Mouse (Mus musculus) hindbrain, embryonic 10.5 days (tissue): ENCODE data around the gene Cyp8b1. TPM values are rescaled to one million over a fixed set of nuclear protein-coding genes. Genes with fewer than 3 reads are reported as not detected.

Source experiments
- DNase-seq: peaks from one replicate; pipeline ENCODE4 v3.0.0-alpha.2; 2017; ENCODE audit warnings: low spot score
- H3K27ac ChIP-seq: fragments of 300-500 bp; sonication (generic); 2 replicates; pipeline ENCODE4 v1.5.1; 2016; ENCODE audit warnings: mild to moderate bottlenecking, moderate library complexity
- H3K27me3 ChIP-seq: fragments of 300-500 bp; sonication (generic); 2 replicates; pipeline ENCODE4 v1.6.1; 2016; ENCODE audit warnings: mild to moderate bottlenecking; ENCODE audit not compliant: poor library complexity, insufficient read depth, severe bottlenecking
- H3K36me3 ChIP-seq: fragments of 300-500 bp; sonication (generic); 2 replicates; pipeline ENCODE4 v1.6.1; 2016; ENCODE audit warnings: mild to moderate bottlenecking, moderate library complexity
- H3K4me1 ChIP-seq: fragments of 300-500 bp; sonication (generic); replicated peaks from 2 replicates; pipeline ENCODE4 v1.6.1; 2016; ENCODE audit warnings: mild to moderate bottlenecking
- H3K4me3 ChIP-seq: fragments of 300-500 bp; sonication (generic); 2 replicates; pipeline ENCODE4 v1.5.1; 2016; ENCODE audit warnings: mild to moderate bottlenecking, moderate library complexity
- H3K9me3 ChIP-seq: fragments of 300-500 bp; sonication (generic); 2 replicates; pipeline ENCODE4 v1.6.1; 2016; ENCODE audit warnings: mild to moderate bottlenecking, moderate library complexity
- WGBS: fragments of 180-500 bp; shearing (Covaris S2); methylation state at CpG from one replicate; pipeline ENCODE4 v1.1.7; 2016; 5-methylcytosine and 5-hydroxymethylcytosine counted together
- polyA plus RNA-seq: library from polyadenylated mRNA; unstranded; fragments of >200 nt; fragmentation: Nextera tagmentation; extraction: Ambion mirVana; gene quantifications from 2 replicates; pipeline ENCODE4 v1.2.1, GENCODE M21; 2016

Cyp8b1 gene
- polyA plus RNA-seq, 1 experiment from 2014 or later: not detected

DNA sequence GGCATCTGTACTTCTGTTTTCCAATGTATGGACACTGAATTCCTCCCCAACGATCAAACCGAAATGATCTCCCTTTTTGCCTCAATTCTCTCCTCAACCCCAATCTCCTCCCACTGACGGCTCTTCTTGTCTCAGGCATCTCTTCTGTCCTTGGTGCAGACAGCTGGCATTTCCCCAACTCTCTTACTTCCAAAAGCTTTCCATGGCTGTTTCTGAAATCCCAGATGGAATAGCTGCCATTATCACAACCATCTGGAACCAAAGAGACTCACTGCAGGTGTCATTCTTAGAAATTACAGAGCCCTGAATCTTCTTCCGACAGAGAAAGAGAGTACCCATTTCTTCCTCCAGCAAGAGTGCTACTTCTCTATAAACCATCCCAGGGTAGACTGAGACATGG, 18.8 kb upstream of the Cyp8b1 start:
- DNase-seq: no peak
- Histone ChIP-seq H3K27me3 (no peaks in the 10 kb centered on the region), H3K36me3 (peaks cover 2% of the 10 kb centered on the region; the same call in 1 of the 2 replicates), H3K9me3 (no peaks in the 10 kb centered on the region), H3K4me1 (peaks cover 10% of the 10 kb centered on the region), H3K4me3 (no peak overlapping the region), H3K27ac (no peak overlapping the region)
- 86% methylated on average over 4 of the region's 4 CpGs for WGBS

DNA sequence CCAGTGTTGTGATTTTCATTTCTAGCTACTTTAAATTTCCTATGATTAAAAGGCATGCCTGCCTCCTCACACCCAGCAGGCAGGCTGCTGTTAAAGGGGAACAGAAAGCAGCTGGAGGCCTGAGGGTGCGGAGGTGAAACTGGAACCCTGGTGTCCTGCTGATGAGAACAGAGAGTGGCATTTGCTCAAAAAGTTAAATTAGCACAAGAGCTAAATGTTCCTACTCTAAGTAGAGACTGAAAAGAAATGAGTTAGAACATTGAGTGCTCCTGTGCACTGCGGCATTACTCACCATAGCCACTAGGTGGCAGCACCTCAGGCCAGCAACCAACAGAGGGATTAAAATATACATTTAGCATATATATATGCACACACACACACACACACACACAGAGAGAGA, 12.4 kb upstream of the Cyp8b1 start:
- no peaks in the 10 kb centered on the region for H3K9me3 ChIP-seq
- no peaks in the 10 kb centered on the region for H3K36me3 ChIP-seq
- 19% methylated on average over 2 of the region's 2 CpGs for WGBS
- no peak overlapping the region for H3K27ac ChIP-seq
- 0 out of 2 replicates have a peak, but pooled peaks cover 7% of the 10 kb centered on the region for H3K4me1 ChIP-seq
- no peaks in the 10 kb centered on the region for H3K27me3 ChIP-seq
- no peak overlapping the region for H3K4me3 ChIP-seq
- peak; percentile 49 for DNase-seq

DNA sequence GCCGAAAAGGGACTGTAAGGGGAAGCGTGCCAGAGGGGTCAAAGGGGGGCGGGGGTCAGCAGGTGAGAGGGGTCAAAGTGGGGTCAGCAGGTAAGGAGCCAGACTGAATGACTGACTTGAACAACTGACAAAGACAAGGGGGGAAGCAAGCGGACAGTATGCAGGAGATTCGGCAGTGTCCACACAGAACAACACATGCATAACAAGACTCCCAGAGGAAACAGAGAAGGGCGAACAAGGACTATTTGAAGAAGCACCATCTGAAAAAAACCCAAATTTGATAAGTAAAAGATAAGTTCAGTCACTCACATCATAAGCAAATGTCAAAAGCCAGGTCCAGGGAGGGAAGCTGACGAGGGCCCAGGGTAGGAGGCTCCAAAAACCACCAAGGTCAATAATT, 11.6 kb upstream of the Cyp8b1 start:
- no peak overlapping the region for H3K4me3 ChIP-seq
- DNase-seq: no peak
- H3K27me3 ChIP-seq: no peaks in the 10 kb centered on the region
- H3K9me3 ChIP-seq: no peaks in the 10 kb centered on the region
- H3K4me1 ChIP-seq: 0 out of 2 replicates have a peak, but pooled peaks cover 7% of the 10 kb centered on the region
- H3K27ac ChIP-seq: no peak overlapping the region
- 81% methylated on average over 7 of the region's 7 CpGs for WGBS
- H3K36me3 ChIP-seq: no peaks in the 10 kb centered on the region

GRCm38 (mm10) chr9:121926634-121927405, 10.7 kb upstream of the Cyp8b1 start:
- Histone ChIP-seq H3K27ac (no peak overlapping the region), H3K27me3 (no peaks in the 10 kb centered on the region), H3K4me3 (no peak overlapping the region), H3K9me3 (no peaks in the 10 kb centered on the region), H3K36me3 (no peaks in the 10 kb centered on the region), H3K4me1 (0 out of 2 replicates have a peak, but pooled peaks cover 7% of the 10 kb centered on the region)
- 66% methylated on average over 11 of the region's 11 CpGs for WGBS
- DNase-seq: no peak

GRCm38 (mm10) chr9:121925959-121926358, 9.9 kb upstream of the Cyp8b1 start:
- 0 out of 2 replicates have a peak, but pooled peaks cover 7% of the 10 kb centered on the region for H3K4me1 ChIP-seq
- DNase-seq: no peak
- H3K4me3 ChIP-seq: no peak overlapping the region
- WGBS: 85% methylated on average over 8 of the region's 8 CpGs
- H3K27ac ChIP-seq: no peak overlapping the region
- H3K9me3 ChIP-seq: no peaks in the 10 kb centered on the region
- H3K27me3 ChIP-seq: no peaks in the 10 kb centered on the region
- no peaks in the 10 kb centered on the region for H3K36me3 ChIP-seq

DNA sequence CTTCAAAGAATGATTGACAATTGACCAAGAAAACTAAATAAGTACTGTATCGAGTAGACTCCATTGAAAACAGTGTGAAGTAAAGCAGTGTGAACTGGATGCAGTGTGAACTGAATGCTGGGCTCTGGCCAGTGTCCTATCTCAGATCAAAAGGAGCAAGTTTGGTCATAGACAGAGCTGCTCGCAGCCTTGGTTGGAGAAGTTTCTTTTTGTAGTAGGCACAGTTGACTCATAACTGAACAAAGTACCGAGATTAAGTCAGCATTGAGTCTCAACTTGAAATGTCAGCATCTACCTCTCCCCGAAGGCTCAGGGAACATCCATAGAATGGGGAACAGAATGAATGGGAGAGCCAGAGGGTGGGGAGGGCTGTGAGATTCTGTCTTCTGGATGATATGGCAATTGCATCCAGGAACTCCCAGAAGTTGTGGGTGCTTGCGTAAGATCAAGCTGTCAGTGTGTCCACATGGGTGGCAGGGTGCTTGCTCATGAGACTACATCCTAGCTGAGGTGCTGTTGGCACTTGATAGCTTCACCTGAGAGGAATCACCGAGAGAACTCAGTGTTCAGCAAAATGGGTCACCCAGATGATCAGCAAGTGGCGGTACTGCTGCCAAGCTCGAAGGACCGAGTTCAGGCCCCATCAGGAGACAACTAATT, 8.9 kb upstream of the Cyp8b1 start:
- Histone ChIP-seq H3K27ac (no peak overlapping the region), H3K4me3 (no peak overlapping the region), H3K36me3 (no peaks in the 10 kb centered on the region), H3K9me3 (no peaks in the 10 kb centered on the region), H3K27me3 (no peaks in the 10 kb centered on the region), H3K4me1 (0 out of 2 replicates have a peak, but pooled peaks cover 7% of the 10 kb centered on the region)
- no peak for DNase-seq
- 90% methylated on average over 9 of the region's 9 CpGs for WGBS

DNA sequence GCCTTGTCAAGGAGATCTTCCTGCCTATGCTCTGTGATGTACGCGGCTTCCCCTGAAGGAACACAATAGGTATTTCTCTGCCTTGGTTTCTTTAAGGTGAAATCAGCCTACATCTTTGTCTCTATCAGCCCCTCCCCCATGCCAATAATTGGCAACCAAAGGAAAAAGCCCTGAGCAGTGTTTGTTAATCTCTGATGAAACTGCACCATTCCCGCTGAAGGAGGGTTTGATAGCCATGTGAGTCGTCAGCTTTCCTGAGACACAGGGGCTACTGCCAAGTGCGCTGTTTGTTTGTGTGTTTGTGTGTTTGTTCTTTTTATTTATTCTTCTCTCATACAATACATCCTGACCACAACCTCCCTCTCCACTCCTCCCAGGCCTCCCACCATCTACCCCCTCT, 7.8 kb upstream of the Cyp8b1 start:
- Histone ChIP-seq H3K4me3 (no peak overlapping the region), H3K27ac (no peak overlapping the region), H3K9me3 (no peaks in the 10 kb centered on the region), H3K4me1 (0 out of 2 replicates have a peak, but pooled peaks cover 7% of the 10 kb centered on the region), H3K36me3 (no peaks in the 10 kb centered on the region), H3K27me3 (no peaks in the 10 kb centered on the region)
- WGBS: 87% methylated on average over 5 of the region's 5 CpGs
- DNase-seq: no peak

GRCm38 (mm10) chr9:121923443-121923842, 7.3 kb upstream of the Cyp8b1 start:
- WGBS: 86% methylated on average over 8 of the region's 8 CpGs
- no peaks in the 10 kb centered on the region for H3K36me3 ChIP-seq
- H3K9me3 ChIP-seq: no peaks in the 10 kb centered on the region
- no peak for DNase-seq
- H3K4me3 ChIP-seq: no peak overlapping the region
- H3K4me1 ChIP-seq: 0 out of 2 replicates have a peak, but pooled peaks cover 7% of the 10 kb centered on the region
- no peak overlapping the region for H3K27ac ChIP-seq
- no peaks in the 10 kb centered on the region for H3K27me3 ChIP-seq

- WGBS: 85% methylated on average over 10 of the region's 10 CpGs
- no peak overlapping the region for H3K4me3 ChIP-seq
Observed at GRCm38 (mm10) chr9:121919027-121919501, 3.0 kb upstream of the Cyp8b1 start.

DNA sequence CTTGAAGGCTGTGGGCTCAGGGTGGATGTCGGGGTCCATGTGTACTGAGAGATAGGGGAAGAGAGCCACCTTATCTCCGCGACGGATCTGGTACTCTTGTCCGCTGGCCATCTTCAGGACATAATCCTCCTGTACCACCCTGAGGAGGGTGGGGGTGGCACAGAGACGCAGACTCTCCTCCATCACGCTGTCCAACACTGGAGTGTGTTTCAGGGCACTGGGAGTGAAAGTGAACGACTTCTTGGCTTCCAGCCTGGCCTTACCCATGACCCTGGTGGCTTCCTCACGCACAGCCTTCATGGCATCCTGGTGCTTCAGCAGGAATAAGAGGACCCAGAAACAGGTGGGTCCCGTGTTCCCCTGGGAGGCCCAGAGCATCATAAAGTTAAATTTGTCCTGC, 1.0 kb downstream of the Cyp8b1 start:
- no peak for DNase-seq
- no peak overlapping the region for H3K4me3 ChIP-seq
- 93% methylated on average over 10 of the region's 10 CpGs for WGBS
- no peak overlapping the region for H3K27ac ChIP-seq
- no peaks in the 10 kb centered on the region for H3K27me3 ChIP-seq
- no peaks in the 10 kb centered on the region for H3K36me3 ChIP-seq
- 0 out of 2 replicates have a peak, but pooled peaks cover 3% of the 10 kb centered on the region for H3K4me1 ChIP-seq
- no peaks in the 10 kb centered on the region for H3K9me3 ChIP-seq

More at GRCm38 (mm10) chr9:121919027-121919501, 3.0 kb upstream of the Cyp8b1 start:
- no peaks in the 10 kb centered on the region for H3K36me3 ChIP-seq
- 0 out of 2 replicates have a peak, but pooled peaks cover 3% of the 10 kb centered on the region for H3K4me1 ChIP-seq
- no peaks in the 10 kb centered on the region for H3K9me3 ChIP-seq
- H3K27me3 ChIP-seq: no peaks in the 10 kb centered on the region
- no peak overlapping the region for H3K27ac ChIP-seq
- no peak for DNase-seq

- DNase-seq: no peak
- Histone ChIP-seq H3K27ac (no peak overlapping the region), H3K36me3 (no peaks in the 10 kb centered on the region), H3K27me3 (no peaks in the 10 kb centered on the region), H3K4me3 (no peak overlapping the region), H3K9me3 (no peaks in the 10 kb centered on the region), H3K4me1 (0 out of 2 replicates have a peak, but pooled peaks cover 3% of the 10 kb centered on the region)
- WGBS: 88% methylated on average over 8 of the region's 8 CpGs
Observed at GRCm38 (mm10) chr9:121914226-121914757, 1.8 kb downstream of the Cyp8b1 start.

GRCm38 (mm10) chr9:121912786-121913185, 3.3 kb downstream of the Cyp8b1 start:
- WGBS: 86% methylated on average over 4 of the region's 4 CpGs
- Histone ChIP-seq H3K9me3 (no peaks in the 10 kb centered on the region), H3K4me3 (no peak overlapping the region), H3K36me3 (no peaks in the 10 kb centered on the region), H3K27ac (no peak overlapping the region), H3K4me1 (0 out of 2 replicates have a peak, but pooled peaks cover under 1% of the 10 kb centered on the region), H3K27me3 (no peaks in the 10 kb centered on the region)
- DNase-seq: no peak

GRCm38 (mm10) chr9:121911196-121911595, 4.9 kb downstream of the Cyp8b1 start:
- Histone ChIP-seq H3K27ac (no peak overlapping the region), H3K4me3 (no peak overlapping the region), H3K9me3 (no peaks in the 10 kb centered on the region), H3K36me3 (no peaks in the 10 kb centered on the region), H3K27me3 (no peaks in the 10 kb centered on the region), H3K4me1 (no peaks in the 10 kb centered on the region)
- WGBS: 89% methylated on average over 7 of the region's 7 CpGs
- no peak for DNase-seq
